Mouse (Mus musculus): ENCODE results near the gene Atxn10. TPM values are rescaled to one million over a fixed set of nuclear protein-coding genes. Genes with fewer than 3 reads are reported as not detected.

Gene Atxn10
- polyA plus RNA-seq, 1 experiment from 2014 or later = 355 TPM

DNA sequence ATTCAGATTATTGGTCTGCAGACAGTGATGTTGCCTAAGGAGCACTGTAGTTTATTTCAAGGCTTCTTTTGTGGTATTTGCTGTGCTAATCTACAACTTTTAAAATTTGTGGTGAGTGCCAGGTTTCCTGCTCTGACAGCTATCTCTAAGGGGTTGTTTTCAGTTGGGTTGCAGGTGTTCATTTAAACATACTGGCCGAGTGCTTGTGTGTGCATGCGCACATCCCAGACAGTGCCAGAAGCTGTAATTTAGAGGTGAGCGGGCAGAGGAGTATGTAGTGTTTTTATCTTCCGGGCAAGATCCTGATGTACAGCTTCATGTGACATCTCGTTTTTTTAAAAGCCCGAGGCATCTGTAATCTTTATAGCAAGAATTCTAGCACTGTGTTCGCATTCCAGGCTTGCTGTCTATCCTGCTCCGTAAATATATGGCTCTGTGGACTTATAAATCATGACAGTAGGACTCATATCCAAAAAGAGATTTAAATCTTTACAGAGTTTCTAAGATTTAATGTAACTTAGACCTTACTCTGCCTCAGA lies 73.3 kb downstream of the Atxn10 start:
- peaks cover 12% of the 10 kb centered on the region; the same call in 1 of the 2 replicates for H3K4me1 ChIP-seq
- H3K36me3 ChIP-seq = peaks cover 5% of the 10 kb centered on the region
- H3K9ac ChIP-seq = no peak overlapping the region
- H3K4me3 ChIP-seq = no peak overlapping the region
- WGBS = 62% methylated on average over 8 of the region's 8 CpGs
- no peak overlapping the region for H3K4me2 ChIP-seq (replicated peaks)
- no peak overlapping the region for H3K27ac ChIP-seq
- H3K27me3 ChIP-seq = no peaks in the 10 kb centered on the region
- no peak; the same call in 1 of the 2 replicates for ATAC-seq (ENCODE audit: low FRiP score, low read depth)
- H3K9me3 ChIP-seq = no peaks in the 10 kb centered on the region

GRCm38 (mm10) chr15:85409836-85410235 lies 73.8 kb downstream of the Atxn10 start:
- Histone ChIP-seq H3K9me3 (no peaks in the 10 kb centered on the region), H3K27ac (no peak overlapping the region), H3K36me3 (peaks cover 5% of the 10 kb centered on the region), H3K4me3 (no peak overlapping the region), H3K4me2 (replicated peaks) (no peak overlapping the region), H3K9ac (no peak overlapping the region), H3K4me1 (peaks cover 12% of the 10 kb centered on the region; the same call in 1 of the 2 replicates), H3K27me3 (no peaks in the 10 kb centered on the region)
- 52% methylated on average over 6 of the region's 6 CpGs for WGBS
- ATAC-seq (ENCODE audit: low FRiP score, low read depth) = no peak

DNA sequence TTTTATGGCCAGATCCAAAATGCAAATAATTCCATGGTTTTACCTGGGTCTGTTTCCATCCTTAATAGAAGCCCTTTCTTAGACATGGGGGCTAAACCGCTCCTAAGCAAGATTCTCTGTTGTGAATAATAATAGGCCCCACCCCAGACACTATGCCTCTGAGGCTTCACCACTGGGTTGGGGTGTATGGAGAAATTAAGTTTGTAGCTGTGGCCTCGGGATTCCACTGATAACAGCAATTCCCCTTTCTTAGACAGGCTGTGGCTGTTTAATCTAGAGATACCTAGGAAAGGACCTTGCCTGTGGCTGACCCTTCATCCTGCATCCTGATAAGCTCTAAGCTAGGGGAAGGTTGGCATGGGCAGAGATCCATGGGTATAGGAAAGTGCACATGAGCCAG lies 78.6 kb downstream of the Atxn10 start:
- no peak overlapping the region for H3K4me2 ChIP-seq (replicated peaks)
- no peaks in the 10 kb centered on the region for H3K27me3 ChIP-seq
- H3K9ac ChIP-seq = no peak overlapping the region
- H3K9me3 ChIP-seq = no peaks in the 10 kb centered on the region
- no peak overlapping the region for H3K4me3 ChIP-seq
- WGBS = 92% methylated on average over 2 of the region's 2 CpGs
- H3K4me1 ChIP-seq = peaks cover 4% of the 10 kb centered on the region; the same call in 1 of the 2 replicates
- ATAC-seq (ENCODE audit: low FRiP score, low read depth) = no peak
- peaks cover 12% of the 10 kb centered on the region for H3K36me3 ChIP-seq
- H3K27ac ChIP-seq = no peak overlapping the region

- 58% methylated on average over 2 of the region's 2 CpGs for WGBS
- Histone ChIP-seq H3K4me3 (no peak overlapping the region), H3K36me3 (peaks cover 8% of the 10 kb centered on the region), H3K27ac (no peak overlapping the region), H3K27me3 (no peaks in the 10 kb centered on the region), H3K4me1 (no peaks in the 10 kb centered on the region), H3K9me3 (no peaks in the 10 kb centered on the region), H3K9ac (no peak overlapping the region), H3K4me2 (replicated peaks) (no peak overlapping the region)
- ATAC-seq (ENCODE audit: low FRiP score, low read depth) = no peak
These were observed 84.6 kb downstream of the Atxn10 start for GRCm38 (mm10) chr15:85420686-85421085.

GRCm38 (mm10) chr15:85424197-85424596 lies 88.2 kb downstream of the Atxn10 start:
- WGBS = 88% methylated on average over 3 of the region's 3 CpGs
- H3K4me2 ChIP-seq (replicated peaks) = no peak overlapping the region
- H3K9me3 ChIP-seq = no peaks in the 10 kb centered on the region
- peaks cover 10% of the 10 kb centered on the region for H3K4me1 ChIP-seq
- H3K27ac ChIP-seq = no peak overlapping the region
- H3K27me3 ChIP-seq = no peaks in the 10 kb centered on the region
- no peaks in the 10 kb centered on the region for H3K36me3 ChIP-seq
- no peak overlapping the region for H3K4me3 ChIP-seq
- ATAC-seq (ENCODE audit: low FRiP score, low read depth) = no peak
- H3K9ac ChIP-seq = no peak overlapping the region

GRCm38 (mm10) chr15:85428140-85428539 lies 92.1 kb downstream of the Atxn10 start:
- no peak overlapping the region for H3K4me3 ChIP-seq
- H3K9me3 ChIP-seq = no peaks in the 10 kb centered on the region
- no peaks in the 10 kb centered on the region; the same call in 1 of the 2 replicates for H3K36me3 ChIP-seq
- H3K4me1 ChIP-seq = peaks cover 10% of the 10 kb centered on the region
- H3K27ac ChIP-seq = no peak overlapping the region; the same call in 1 of the 2 replicates
- no peak overlapping the region for H3K9ac ChIP-seq
- 88% methylated on average over 6 of the region's 6 CpGs for WGBS
- H3K4me2 ChIP-seq (replicated peaks) = no peak overlapping the region
- no peak for ATAC-seq (ENCODE audit: low FRiP score, low read depth)
- H3K27me3 ChIP-seq = no peaks in the 10 kb centered on the region

DNA sequence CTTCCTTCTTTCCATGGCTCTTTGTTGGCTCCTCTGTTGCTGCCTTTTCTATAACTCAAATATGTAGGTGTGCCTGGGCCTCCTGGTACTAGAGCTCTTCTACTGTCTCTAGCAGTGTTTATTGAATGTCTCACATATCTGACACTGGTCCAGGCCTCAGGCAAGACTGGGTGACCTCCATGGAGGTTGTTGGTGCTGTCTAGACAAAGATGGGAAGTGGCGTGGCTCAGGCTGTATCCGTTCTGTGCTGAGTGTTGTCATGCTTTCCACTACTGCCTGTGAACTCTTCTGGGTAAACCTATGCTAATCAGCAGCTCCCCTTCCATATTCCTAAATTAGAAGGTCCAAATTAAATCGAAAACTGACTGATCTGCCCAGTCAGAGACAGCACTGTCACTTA lies 106.5 kb downstream of the Atxn10 start:
- H3K27me3 ChIP-seq = no peaks in the 10 kb centered on the region
- no peak overlapping the region for H3K27ac ChIP-seq
- H3K4me1 ChIP-seq = no peaks in the 10 kb centered on the region
- peaks cover 65% of the 10 kb centered on the region for H3K36me3 ChIP-seq
- H3K9ac ChIP-seq = no peak overlapping the region
- ATAC-seq (ENCODE audit: low FRiP score, low read depth) = no peak
- no peak overlapping the region for H3K4me2 ChIP-seq (replicated peaks)
- WGBS = 89% methylated on average over 3 of the region's 3 CpGs
- no peak overlapping the region for H3K4me3 ChIP-seq
- no peaks in the 10 kb centered on the region for H3K9me3 ChIP-seq

- WGBS = 79% methylated on average over 3 of the region's 3 CpGs
- Histone ChIP-seq H3K27ac (no peak overlapping the region), H3K36me3 (peaks cover 50% of the 10 kb centered on the region), H3K4me1 (no peaks in the 10 kb centered on the region), H3K9me3 (no peaks in the 10 kb centered on the region), H3K4me2 (replicated peaks) (no peak overlapping the region), H3K9ac (no peak overlapping the region), H3K27me3 (no peaks in the 10 kb centered on the region), H3K4me3 (no peak overlapping the region)
- ATAC-seq (ENCODE audit: low FRiP score, low read depth) = no peak
These were observed 110.6 kb downstream of the Atxn10 start for GRCm38 (mm10) chr15:85446652-85447051.

- H3K9me3 ChIP-seq = no peaks in the 10 kb centered on the region
- WGBS = 77% methylated on average over 8 of the region's 8 CpGs
- H3K4me2 ChIP-seq (replicated peaks) = no peak overlapping the region
- H3K27ac ChIP-seq = no peak overlapping the region
- peaks cover 10% of the 10 kb centered on the region; the same call in 1 of the 2 replicates for H3K4me1 ChIP-seq
- H3K9ac ChIP-seq = no peak overlapping the region
- H3K27me3 ChIP-seq = no peaks in the 10 kb centered on the region
- H3K36me3 ChIP-seq = peaks cover 57% of the 10 kb centered on the region
- ATAC-seq (ENCODE audit: low FRiP score, low read depth) = no peak
- no peak overlapping the region for H3K4me3 ChIP-seq
These were observed 120.8 kb downstream of the Atxn10 start for GRCm38 (mm10) chr15:85456891-85457290.

GRCm38 (mm10) chr15:85457838-85458237 lies 121.8 kb downstream of the Atxn10 start:
- Histone ChIP-seq H3K4me3 (no peak overlapping the region), H3K9me3 (no peaks in the 10 kb centered on the region), H3K27ac (no peak overlapping the region), H3K4me2 (replicated peaks) (no peak overlapping the region), H3K4me1 (peaks cover 10% of the 10 kb centered on the region; the same call in 1 of the 2 replicates), H3K36me3 (peaks cover 61% of the 10 kb centered on the region), H3K9ac (no peak overlapping the region), H3K27me3 (no peaks in the 10 kb centered on the region)
- 62% methylated on average over 8 of the region's 8 CpGs for WGBS
- no peak for ATAC-seq (ENCODE audit: low FRiP score, low read depth)

DNA sequence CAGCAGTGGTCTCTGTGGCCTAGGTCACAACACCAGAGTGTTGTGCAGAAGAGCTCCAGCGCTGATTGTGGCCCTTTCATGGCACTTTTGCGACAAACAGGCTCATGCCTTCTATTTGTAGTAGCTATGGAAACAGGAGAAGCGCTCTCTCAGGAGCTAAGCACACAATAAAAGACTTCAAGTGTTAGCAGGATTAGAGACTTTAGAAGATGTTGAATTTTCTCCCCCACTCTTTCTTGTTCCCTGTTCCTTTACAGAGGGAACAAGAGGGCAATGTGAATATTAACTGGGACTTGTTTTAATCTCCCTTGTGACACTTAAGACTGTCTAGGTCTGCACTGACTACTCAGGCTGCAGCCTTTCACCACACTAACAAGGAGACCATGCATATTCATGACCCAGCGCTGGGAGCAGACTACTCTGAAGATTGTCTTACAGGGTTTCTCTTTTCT lies 122.6 kb downstream of the Atxn10 start:
- ATAC-seq (ENCODE audit: low FRiP score, low read depth) = no peak
- Histone ChIP-seq H3K27me3 (no peaks in the 10 kb centered on the region), H3K27ac (no peak overlapping the region), H3K4me1 (peaks cover 13% of the 10 kb centered on the region; the same call in 1 of the 2 replicates), H3K4me2 (replicated peaks) (no peak overlapping the region), H3K9me3 (no peaks in the 10 kb centered on the region), H3K36me3 (peaks cover 68% of the 10 kb centered on the region), H3K9ac (no peak overlapping the region), H3K4me3 (no peak overlapping the region)
- WGBS = 66% methylated on average over 4 of the region's 4 CpGs

- no peaks in the 10 kb centered on the region for H3K27me3 ChIP-seq
- peaks cover 74% of the 10 kb centered on the region for H3K36me3 ChIP-seq
- 92% methylated on average over 4 of the region's 4 CpGs for WGBS
- no peak for ATAC-seq (ENCODE audit: low FRiP score, low read depth)
- H3K27ac ChIP-seq = no peak overlapping the region
- H3K4me3 ChIP-seq = no peak overlapping the region
- peaks cover 9% of the 10 kb centered on the region; the same call in 1 of the 2 replicates for H3K4me1 ChIP-seq
- H3K9me3 ChIP-seq = no peaks in the 10 kb centered on the region
- H3K4me2 ChIP-seq (replicated peaks) = no peak overlapping the region
- H3K9ac ChIP-seq = no peak overlapping the region
These were observed 125.5 kb downstream of the Atxn10 start for GRCm38 (mm10) chr15:85461541-85461940.

- H3K27ac ChIP-seq = no peak overlapping the region
- no peak overlapping the region for H3K4me2 ChIP-seq (replicated peaks)
- H3K9ac ChIP-seq = no peak overlapping the region
- H3K4me3 ChIP-seq = no peak overlapping the region
- ATAC-seq (ENCODE audit: low FRiP score, low read depth) = no peak
- H3K9me3 ChIP-seq = no peaks in the 10 kb centered on the region
- no peaks in the 10 kb centered on the region for H3K27me3 ChIP-seq
- peaks cover 79% of the 10 kb centered on the region for H3K36me3 ChIP-seq
- WGBS = 92% methylated on average over 4 of the region's 4 CpGs
- H3K4me1 ChIP-seq = 0 out of 2 replicates have a peak, but pooled peaks cover 3% of the 10 kb centered on the region
These were observed 126.1 kb downstream of the Atxn10 start for GRCm38 (mm10) chr15:85462138-85462537.
